Mouse (Mus musculus): ENCODE measurements at regions not wholly inside any gene's neighbourhood (a gene's known extent, or its start where the extent isn't known, plus 50 kb on each side); places are given as distances from the start of the nearest gene placed in this dataset.

- no peaks in the 10 kb centered on the region for H3K27me3 ChIP-seq (ENCODE audit: insufficient read depth, poor library complexity, severe bottlenecking)
- WGBS: 84% methylated on average over 2 of the region's 2 CpGs
- H3K4me1 ChIP-seq (replicated peaks): no peaks in the 10 kb centered on the region
- H3K36me3 ChIP-seq: no peaks in the 10 kb centered on the region
- H3K9me3 ChIP-seq: no peaks in the 10 kb centered on the region
- DNase-seq (ENCODE audit: low spot score): no peak
- H3K27ac ChIP-seq: no peak overlapping the region
- no peak overlapping the region for H3K4me3 ChIP-seq
These were observed 250.7 kb upstream of the Cd180 start for GRCm38 (mm10) chr13:102442676-102443075.

- no peak for DNase-seq (ENCODE audit: low spot score)
- Histone ChIP-seq H3K27ac (no peak overlapping the region), H3K36me3 (no peaks in the 10 kb centered on the region), H3K27me3 (ENCODE audit: insufficient read depth, poor library complexity, severe bottlenecking) (peaks cover 6% of the 10 kb centered on the region; the same call in 1 of the 2 replicates), H3K4me1 (replicated peaks) (peaks cover 13% of the 10 kb centered on the region), H3K4me3 (no peak overlapping the region), H3K9me3 (no peaks in the 10 kb centered on the region)
- WGBS: 82% methylated on average over 5 of the region's 5 CpGs
These were observed 246.0 kb upstream of the Cd180 start for GRCm38 (mm10) chr13:102447310-102447709.

- Histone ChIP-seq H3K4me1 (replicated peaks) (peaks cover 13% of the 10 kb centered on the region), H3K4me3 (no peak overlapping the region), H3K27ac (no peak overlapping the region), H3K9me3 (no peaks in the 10 kb centered on the region), H3K36me3 (no peaks in the 10 kb centered on the region), H3K27me3 (ENCODE audit: insufficient read depth, poor library complexity, severe bottlenecking) (peaks cover 6% of the 10 kb centered on the region; the same call in 1 of the 2 replicates)
- WGBS: 18% methylated on average over 8 of the region's 8 CpGs
- no peak for DNase-seq (ENCODE audit: low spot score)
These were observed 243.8 kb upstream of the Cd180 start for GRCm38 (mm10) chr13:102449416-102450121.

DNA sequence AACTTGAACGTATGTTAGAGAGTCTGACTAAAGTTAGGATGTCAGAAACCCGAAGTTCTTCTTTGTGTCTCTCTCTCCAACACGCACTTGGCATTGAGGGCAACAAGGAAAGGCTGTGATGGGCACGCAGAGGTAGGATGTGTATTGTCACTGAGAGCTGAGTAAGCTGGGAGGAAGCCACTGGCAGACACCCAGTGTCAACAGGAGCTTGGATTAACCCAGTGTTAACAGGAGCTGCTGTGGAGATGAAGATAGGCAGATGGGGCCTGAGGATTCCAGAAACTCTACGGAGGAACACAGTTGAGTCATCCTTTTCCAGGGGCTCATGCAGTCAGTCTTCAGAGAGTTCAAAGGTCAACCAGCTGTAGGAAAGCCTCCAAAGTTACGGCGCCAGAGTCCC lies 242.2 kb upstream of the Cd180 start:
- Histone ChIP-seq H3K4me3 (no peak overlapping the region), H3K9me3 (no peaks in the 10 kb centered on the region), H3K27me3 (ENCODE audit: insufficient read depth, poor library complexity, severe bottlenecking) (peaks cover 6% of the 10 kb centered on the region; the same call in 1 of the 2 replicates), H3K36me3 (no peaks in the 10 kb centered on the region), H3K4me1 (replicated peaks) (peaks cover 13% of the 10 kb centered on the region), H3K27ac (no peak overlapping the region)
- DNase-seq (ENCODE audit: low spot score): no peak
- 78% methylated on average over 7 of the region's 7 CpGs for WGBS

GRCm38 (mm10) chr13:102458711-102459110 lies 234.6 kb upstream of the Cd180 start:
- Histone ChIP-seq H3K4me1 (replicated peaks) (no peaks in the 10 kb centered on the region), H3K36me3 (no peaks in the 10 kb centered on the region), H3K4me3 (no peak overlapping the region), H3K9me3 (no peaks in the 10 kb centered on the region), H3K27me3 (ENCODE audit: insufficient read depth, poor library complexity, severe bottlenecking) (no peaks in the 10 kb centered on the region), H3K27ac (no peak overlapping the region)
- 50% methylated on average over 2 of the region's 2 CpGs for WGBS
- no peak for DNase-seq (ENCODE audit: low spot score)

DNA sequence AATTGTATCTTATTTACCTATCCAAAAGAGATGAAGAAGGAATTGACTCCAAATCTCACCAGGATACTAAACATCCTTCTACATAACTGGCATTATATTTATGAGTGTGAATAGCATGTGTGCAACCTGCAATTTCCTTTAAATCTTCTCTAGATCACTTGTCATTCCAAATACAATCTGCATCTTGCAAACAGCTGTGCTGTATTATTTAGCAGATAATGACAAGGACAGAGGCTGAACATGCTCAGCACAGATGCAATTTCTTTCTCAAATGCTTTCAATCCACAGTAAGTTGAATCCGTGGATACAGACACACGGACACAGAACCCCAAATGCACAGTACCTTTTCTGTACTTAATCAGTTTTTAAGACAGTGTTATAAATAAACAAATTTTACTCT lies 229.4 kb upstream of the Cd180 start:
- Histone ChIP-seq H3K27me3 (ENCODE audit: insufficient read depth, poor library complexity, severe bottlenecking) (no peaks in the 10 kb centered on the region), H3K9me3 (no peaks in the 10 kb centered on the region), H3K4me1 (replicated peaks) (no peaks in the 10 kb centered on the region), H3K4me3 (no peak overlapping the region), H3K36me3 (no peaks in the 10 kb centered on the region), H3K27ac (no peak overlapping the region)
- WGBS: 89% methylated on average over 2 of the region's 2 CpGs
- DNase-seq (ENCODE audit: low spot score): no peak

GRCm38 (mm10) chr13:102481906-102482305 lies 211.5 kb upstream of the Cd180 start:
- Histone ChIP-seq H3K9me3 (no peaks in the 10 kb centered on the region), H3K4me3 (no peak overlapping the region), H3K27ac (no peak overlapping the region), H3K36me3 (no peaks in the 10 kb centered on the region), H3K4me1 (replicated peaks) (no peaks in the 10 kb centered on the region), H3K27me3 (ENCODE audit: insufficient read depth, poor library complexity, severe bottlenecking) (no peaks in the 10 kb centered on the region)
- 90% methylated on average over 3 of the region's 3 CpGs for WGBS
- DNase-seq (ENCODE audit: low spot score): no peak

- Histone ChIP-seq H3K9me3 (no peaks in the 10 kb centered on the region), H3K27me3 (ENCODE audit: insufficient read depth, poor library complexity, severe bottlenecking) (no peaks in the 10 kb centered on the region), H3K4me1 (replicated peaks) (no peaks in the 10 kb centered on the region), H3K4me3 (no peak overlapping the region), H3K36me3 (no peaks in the 10 kb centered on the region), H3K27ac (no peak overlapping the region)
- WGBS: 87% methylated on average over 3 of the region's 3 CpGs
- DNase-seq (ENCODE audit: low spot score): no peak
These were observed 210.9 kb upstream of the Cd180 start for GRCm38 (mm10) chr13:102482451-102482850.

DNA sequence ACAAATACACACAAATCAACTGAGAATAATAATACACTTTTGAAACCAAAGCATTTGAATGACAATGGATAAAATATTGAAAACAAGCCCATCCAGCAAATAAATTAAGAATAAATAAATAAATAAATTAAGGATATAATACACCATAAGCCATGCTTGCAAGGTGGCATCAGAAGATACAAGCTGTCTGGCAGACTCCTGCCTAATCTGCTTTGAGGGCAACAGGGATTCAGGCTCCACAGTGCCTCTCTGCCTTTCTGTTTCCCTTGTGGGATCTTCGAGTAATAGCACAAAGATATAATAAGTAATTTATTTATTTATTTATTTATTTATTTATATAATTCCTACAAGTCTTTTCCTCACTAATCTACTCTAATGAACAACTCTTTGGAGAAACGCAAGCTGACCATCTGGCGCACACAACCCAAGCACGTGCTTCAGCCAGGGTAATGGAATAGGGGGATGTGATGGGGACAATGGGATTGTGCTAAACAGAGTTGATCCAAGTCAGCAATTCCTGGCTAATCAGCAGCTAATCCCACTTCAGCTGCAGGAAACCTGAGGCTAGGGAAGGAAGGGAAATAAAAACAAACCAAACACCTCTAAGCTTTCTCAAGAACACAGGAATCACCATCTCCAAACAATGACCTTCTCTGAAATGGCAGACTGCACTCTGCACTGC lies 205.8 kb upstream of the Cd180 start:
- Histone ChIP-seq H3K27me3 (ENCODE audit: insufficient read depth, poor library complexity, severe bottlenecking) (no peaks in the 10 kb centered on the region), H3K4me3 (no peak overlapping the region), H3K36me3 (no peaks in the 10 kb centered on the region), H3K27ac (no peak overlapping the region), H3K9me3 (no peaks in the 10 kb centered on the region), H3K4me1 (replicated peaks) (no peaks in the 10 kb centered on the region)
- WGBS: 58% methylated on average over 4 of the region's 4 CpGs
- peak; percentile 10 for DNase-seq (ENCODE audit: low spot score)

- no peaks in the 10 kb centered on the region for H3K36me3 ChIP-seq
- 88% methylated on average over 4 of the region's 4 CpGs for WGBS
- H3K27ac ChIP-seq: no peak overlapping the region
These were observed 202.0 kb upstream of the Cd180 start for GRCm38 (mm10) chr13:102491370-102491769.

GRCm38 (mm10) chr13:102504157-102504947 lies 189.0 kb upstream of the Cd180 start:
- Histone ChIP-seq H3K27me3 (ENCODE audit: insufficient read depth, poor library complexity, severe bottlenecking) (no peaks in the 10 kb centered on the region), H3K4me1 (replicated peaks) (0 out of 2 replicates have a peak, but pooled peaks cover 2% of the 10 kb centered on the region), H3K4me3 (no peak overlapping the region), H3K9me3 (no peaks in the 10 kb centered on the region), H3K27ac (no peak overlapping the region; the same call in 1 of the 2 replicates), H3K36me3 (no peaks in the 10 kb centered on the region)
- 68% methylated on average over 10 of the region's 10 CpGs for whole genome bisulfite sequencing
- DNase-seq (ENCODE audit: low spot score): no peak

More at GRCm38 (mm10) chr13:102491370-102491769, 202.0 kb upstream of the Cd180 start:
- Histone ChIP-seq H3K9me3 (no peaks in the 10 kb centered on the region), H3K4me1 (replicated peaks) (no peaks in the 10 kb centered on the region), H3K27me3 (ENCODE audit: insufficient read depth, poor library complexity, severe bottlenecking) (no peaks in the 10 kb centered on the region), H3K4me3 (no peak overlapping the region)
- DNase-seq (ENCODE audit: low spot score): no peak

DNA sequence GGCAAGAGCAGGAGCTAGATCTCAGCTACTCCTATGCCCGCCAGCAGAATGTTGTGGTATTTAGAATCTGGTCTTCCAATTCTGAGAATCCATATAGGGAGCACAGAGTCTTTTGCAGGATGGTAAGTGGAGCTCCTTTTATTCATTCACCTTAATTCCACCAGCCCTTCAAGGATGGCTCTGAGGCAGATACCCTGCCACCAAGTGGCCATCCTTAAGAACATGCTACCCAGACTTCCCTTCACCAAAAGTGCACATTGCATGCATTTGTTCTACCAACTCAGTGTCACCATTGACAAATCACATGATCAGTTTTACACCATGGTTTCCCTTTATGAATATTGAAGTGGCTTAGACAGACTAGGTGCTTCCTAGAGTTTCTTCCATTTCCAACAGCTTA lies 186.1 kb upstream of the Cd180 start:
- Histone ChIP-seq H3K4me1 (replicated peaks) (0 out of 2 replicates have a peak, but pooled peaks cover 2% of the 10 kb centered on the region), H3K4me3 (no peak overlapping the region), H3K36me3 (no peaks in the 10 kb centered on the region), H3K27ac (no peak overlapping the region), H3K9me3 (no peaks in the 10 kb centered on the region), H3K27me3 (ENCODE audit: insufficient read depth, poor library complexity, severe bottlenecking) (no peaks in the 10 kb centered on the region)
- 69% methylated on average over 1 of the region's 1 CpGs for WGBS
- no peak for DNase-seq (ENCODE audit: low spot score)

DNA sequence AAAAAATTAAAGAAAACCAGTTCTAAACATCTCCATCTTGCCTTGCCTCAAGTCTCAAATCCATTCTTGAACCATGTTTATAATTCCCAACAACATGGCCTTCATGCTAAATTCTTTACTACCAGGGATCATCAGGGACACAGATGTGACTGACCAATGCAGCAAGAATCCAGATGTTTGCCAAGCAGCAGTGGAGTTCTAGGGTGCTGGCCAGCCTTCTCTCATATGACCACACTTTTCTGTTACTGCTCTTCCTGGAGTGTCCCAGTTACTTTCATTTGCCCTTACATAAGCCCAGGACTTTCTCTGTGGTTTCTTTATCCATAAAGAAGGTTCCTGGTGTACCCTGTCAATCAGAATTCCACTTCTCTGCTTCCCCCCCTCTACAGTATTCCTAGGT lies 185.4 kb upstream of the Cd180 start:
- no peak for DNase-seq (ENCODE audit: low spot score)
- no peaks in the 10 kb centered on the region for H3K9me3 ChIP-seq
- 0 out of 2 replicates have a peak, but pooled peaks cover 2% of the 10 kb centered on the region for H3K4me1 ChIP-seq (replicated peaks)
- H3K4me3 ChIP-seq: no peak overlapping the region
- H3K27me3 ChIP-seq (ENCODE audit: insufficient read depth, poor library complexity, severe bottlenecking): no peaks in the 10 kb centered on the region
- no peaks in the 10 kb centered on the region for H3K36me3 ChIP-seq
- H3K27ac ChIP-seq: no peak overlapping the region
